Mouse (Mus musculus) kidney, postnatal 25 days (tissue): Measurements from ENCODE around the gene Aes.

Experiments
- DNase-seq, 2 experiments: peaks; one replicate each; pipeline ENCODE4 v3.0.0; 2021; ENCODE audit warnings: mixed read lengths in 2 of 2

Aes gene

GRCm38 (mm10) chr10:81569507-81570237 is 10.4 kb downstream of the Aes start:
- peak in 1 of 2 experiments; percentile 53 for DNase-seq

GRCm38 (mm10) chr10:81570238-81570800 is 11.0 kb downstream of the Aes start:
- DNase-seq = no peak

GRCm38 (mm10) chr10:81570831-81571500 is 11.7 kb downstream of the Aes start:
- DNase-seq = peak; percentile 99

DNA sequence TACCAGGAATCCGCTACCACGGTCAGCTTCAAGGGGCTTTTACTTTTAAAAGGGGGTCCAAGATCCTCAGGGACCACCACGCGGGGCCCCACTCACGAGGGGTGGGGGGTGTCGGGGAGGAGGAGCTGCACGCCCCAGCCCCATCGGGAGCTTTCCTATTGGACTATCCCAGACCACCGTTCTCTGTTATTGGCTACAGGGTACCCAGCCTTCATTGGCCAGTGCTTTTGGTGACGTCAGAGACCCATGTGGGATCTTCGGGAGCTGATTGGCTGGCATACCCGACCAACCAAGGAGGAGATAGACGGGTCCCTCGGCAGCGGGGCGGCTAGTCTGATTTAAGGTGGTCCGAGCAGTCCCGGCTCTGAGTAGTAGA is 12.2 kb downstream of the Aes start:
- peak; percentile 99 for DNase-seq

DNA sequence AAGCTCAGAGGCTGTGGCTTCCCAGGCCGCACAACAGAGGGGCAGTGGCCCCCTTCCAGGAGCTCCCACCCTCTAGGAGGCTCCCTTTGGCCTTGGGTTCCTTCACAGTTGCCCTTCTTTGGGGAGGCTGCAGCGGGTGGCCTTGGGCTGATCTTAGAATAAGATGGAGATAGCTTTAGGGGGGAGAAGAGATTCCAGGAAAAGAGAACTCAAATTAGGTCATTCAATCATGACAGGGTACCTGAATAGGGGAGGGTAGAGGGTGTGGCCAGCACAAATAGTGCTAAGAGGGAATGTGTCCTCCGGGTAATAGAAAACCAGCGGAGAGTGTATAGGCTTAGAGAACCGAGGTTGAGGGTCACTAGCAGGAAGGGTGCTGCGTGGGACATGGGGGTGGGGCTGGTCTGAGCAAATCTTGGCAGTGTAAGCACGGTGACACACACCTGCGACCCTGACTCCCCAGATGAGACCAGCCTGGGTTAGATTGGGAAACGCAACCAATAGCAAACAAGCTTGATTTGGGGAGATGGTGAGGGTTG is 12.9 kb downstream of the Aes start:
- peak in 1 of 2 experiments; percentile 57 for DNase-seq

- DNase-seq = peak; percentile 38 to 66
These were observed 13.7 kb downstream of the Aes start for GRCm38 (mm10) chr10:81572975-81573374.

- DNase-seq = peak in 1 of 2 experiments; percentile 46
These were observed 15.1 kb downstream of the Aes start, which contains the start of gene Tle2 for GRCm38 (mm10) chr10:81574081-81575056. TSS of gene Tle2 (plus strand) at chr10:81574561.

DNA sequence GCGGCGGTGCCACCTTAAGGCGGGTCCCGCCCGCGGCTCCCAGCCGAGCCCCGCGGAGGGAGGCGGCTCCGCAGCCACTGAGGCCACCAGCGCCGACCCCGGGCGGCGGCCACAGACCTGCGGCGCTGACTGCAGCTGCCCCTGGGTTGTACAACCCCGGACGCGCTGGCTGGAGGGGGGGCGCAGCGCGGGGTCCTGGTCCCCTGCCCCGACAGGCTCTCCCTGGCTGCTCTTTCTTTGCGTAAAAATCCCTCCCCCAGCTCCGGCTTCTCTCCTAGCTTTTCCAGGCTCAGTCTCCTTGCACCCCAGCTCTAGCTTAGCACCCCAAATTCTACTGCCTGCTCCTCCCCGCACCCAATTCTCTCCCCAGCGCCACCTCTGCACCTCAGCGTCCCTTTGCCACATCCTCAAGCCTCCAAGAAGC is 15.9 kb downstream of the Aes start:
- DNase-seq = peak; percentile 62 to 80

DNA sequence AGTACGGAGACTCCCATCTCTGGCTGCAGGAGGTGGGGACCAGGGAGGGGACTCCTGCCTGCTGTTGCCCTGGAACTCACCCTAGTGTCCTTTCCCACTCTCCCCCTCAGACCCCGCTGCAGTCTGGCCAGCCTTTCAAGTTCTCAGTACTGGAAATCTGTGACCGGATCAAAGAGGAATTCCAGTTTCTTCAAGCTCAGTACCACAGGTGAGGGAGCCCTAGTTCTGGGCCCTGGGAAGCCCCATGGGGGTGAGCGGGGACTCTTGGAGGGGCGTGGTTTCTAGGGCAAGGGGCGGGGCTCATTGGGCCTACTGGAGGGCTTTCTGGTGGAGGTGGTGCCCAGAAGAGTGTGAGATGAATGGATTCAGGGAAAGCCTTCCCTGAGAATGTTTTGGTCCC is 16.4 kb downstream of the Aes start:
- DNase-seq = peak; percentile 26 to 71

DNA sequence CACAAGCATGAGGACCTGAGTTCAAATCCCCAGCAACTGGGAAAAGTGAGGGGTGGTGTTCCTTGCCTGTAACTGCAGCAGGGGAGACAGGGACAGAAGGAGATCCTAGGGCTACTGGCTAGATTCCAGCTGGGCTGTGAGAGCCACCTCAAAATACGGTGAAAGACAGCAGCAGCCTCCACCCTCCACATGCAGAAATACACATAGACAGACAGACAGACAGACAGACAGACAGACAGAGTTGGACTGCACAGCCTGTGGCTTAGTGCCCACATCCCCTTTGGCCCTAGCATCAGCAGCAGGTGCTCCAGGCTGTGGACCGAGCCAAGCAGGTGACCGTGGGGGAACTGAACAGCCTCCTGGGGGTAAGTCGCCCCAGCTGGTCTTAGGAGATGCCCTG is 20.7 kb downstream of the Aes start:
- DNase-seq = no peak

DNA sequence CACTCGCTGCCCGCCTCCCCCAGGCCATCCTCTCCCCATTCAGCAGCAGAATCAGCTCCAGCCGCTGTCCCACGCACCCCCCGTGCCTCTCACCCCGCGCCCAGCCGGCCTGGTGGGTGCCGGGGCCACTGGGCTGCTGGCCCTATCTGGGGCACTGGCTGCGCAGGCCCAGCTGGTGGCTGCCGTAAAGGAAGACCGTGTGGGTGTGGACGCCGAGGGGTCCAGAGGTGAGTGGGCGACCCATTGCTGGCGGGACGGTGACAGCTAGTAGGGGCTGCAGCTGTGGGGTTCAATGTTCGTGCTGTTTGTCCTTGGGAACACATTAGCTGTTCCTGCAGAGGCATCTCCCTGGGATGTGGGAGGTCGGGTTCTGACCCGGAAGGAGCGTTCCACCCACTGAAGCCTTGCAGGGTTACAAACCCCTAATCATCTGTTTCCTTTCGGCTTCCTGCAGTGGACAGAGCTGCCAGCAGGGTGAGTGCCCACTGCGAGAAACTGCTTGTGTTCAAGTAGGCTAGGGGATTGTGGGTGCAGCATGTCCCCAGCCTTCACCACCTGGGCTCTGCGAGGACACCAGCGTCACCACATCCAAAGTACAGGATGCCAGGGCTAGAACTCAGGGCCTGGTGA is 21.3 kb downstream of the Aes start:
- DNase-seq = peak; percentile 38 to 68

DNA sequence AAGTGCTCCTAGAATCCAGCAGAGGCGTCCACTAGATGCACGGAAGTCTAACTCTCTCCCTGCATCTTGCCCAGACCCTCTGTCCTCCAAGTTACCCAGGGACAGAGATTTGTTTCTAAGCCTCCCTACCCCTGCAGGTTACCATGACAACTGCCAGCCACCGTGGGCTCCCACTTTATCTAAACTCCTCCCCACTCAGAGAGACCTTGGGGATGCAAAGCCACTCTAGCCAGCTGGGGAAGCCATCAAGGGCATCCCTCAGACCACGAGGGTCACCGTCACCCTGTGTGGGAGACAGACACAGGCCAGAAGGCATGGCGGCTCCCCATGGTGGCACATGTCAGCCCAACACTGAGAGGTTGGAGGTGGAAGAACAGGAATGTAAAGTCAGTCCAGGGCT is 24.1 kb downstream of the Aes start:
- no peak for DNase-seq

DNA sequence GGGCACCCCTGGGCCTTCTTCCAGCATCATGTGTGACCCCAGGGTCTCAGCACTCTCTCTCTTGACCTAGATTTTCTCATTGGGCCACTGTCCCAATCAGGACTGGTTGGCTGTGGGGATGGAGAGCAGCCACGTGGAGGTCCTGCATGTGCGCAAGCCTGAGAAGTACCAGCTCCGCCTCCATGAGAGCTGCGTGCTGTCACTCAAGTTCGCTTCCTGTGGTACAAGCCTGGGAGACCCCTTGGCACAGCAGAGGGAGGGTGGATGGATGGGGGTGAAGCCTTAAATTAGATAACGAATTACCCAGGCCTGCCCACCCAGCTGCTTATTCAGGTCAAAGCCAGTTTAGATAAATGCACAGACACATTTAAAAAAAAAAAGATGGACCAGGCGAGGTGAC is 29.5 kb downstream of the Aes start:
- no peak for DNase-seq

- DNase-seq = no peak
These were observed 32.6 kb downstream of the Aes start for GRCm38 (mm10) chr10:81591846-81592245.

- DNase-seq = no peak
These were observed 33.3 kb downstream of the Aes start for GRCm38 (mm10) chr10:81592631-81593030.

DNA sequence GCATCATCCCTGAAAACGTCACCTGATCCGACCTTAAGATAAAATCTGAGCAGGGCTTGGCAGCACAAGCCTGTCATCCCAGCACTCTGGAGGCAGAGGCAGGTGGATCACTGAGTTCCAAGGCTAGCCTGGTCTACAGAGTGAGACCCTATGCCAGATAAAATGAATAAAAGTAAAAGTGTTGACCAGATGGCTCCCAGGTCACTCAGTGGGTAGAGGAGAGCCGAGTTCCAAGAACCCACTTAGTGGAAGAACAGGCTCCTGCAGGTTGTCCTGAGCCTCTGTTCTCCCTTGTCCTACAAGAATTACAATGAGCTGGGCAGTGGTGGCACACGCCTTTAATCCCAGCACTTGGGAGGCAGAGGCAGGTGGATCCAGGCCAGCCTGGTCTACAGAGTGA is 33.9 kb downstream of the Aes start:
- DNase-seq = no peak

DNA sequence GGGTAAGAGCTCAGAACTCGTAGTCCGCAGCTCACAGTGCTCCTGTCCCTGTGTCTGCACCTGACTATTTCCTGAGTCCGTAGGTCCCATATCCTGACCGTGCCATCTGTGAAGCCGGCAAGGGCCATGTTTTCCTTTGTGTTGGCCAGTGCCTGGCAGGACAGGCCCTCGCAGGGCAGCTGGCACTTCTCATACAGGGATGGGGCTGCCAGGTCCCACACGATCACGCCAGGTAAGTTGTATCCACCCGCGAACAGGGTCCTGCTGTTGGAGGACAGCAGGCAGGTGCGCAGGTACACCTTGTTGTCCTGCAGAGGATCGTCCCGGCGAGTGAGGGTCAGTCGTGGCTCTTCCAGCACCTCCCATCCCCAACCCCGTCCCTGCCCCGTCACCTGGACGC is 34.6 kb downstream of the Aes start:
- DNase-seq = no peak

- peak in 1 of 2 experiments; percentile 36 for DNase-seq
These were observed 36.3 kb downstream of the Aes start for GRCm38 (mm10) chr10:81595599-81595998.

- peak in 1 of 2 experiments; percentile 40 for DNase-seq
These were observed 37.3 kb downstream of the Aes start for GRCm38 (mm10) chr10:81596611-81597010.

DNA sequence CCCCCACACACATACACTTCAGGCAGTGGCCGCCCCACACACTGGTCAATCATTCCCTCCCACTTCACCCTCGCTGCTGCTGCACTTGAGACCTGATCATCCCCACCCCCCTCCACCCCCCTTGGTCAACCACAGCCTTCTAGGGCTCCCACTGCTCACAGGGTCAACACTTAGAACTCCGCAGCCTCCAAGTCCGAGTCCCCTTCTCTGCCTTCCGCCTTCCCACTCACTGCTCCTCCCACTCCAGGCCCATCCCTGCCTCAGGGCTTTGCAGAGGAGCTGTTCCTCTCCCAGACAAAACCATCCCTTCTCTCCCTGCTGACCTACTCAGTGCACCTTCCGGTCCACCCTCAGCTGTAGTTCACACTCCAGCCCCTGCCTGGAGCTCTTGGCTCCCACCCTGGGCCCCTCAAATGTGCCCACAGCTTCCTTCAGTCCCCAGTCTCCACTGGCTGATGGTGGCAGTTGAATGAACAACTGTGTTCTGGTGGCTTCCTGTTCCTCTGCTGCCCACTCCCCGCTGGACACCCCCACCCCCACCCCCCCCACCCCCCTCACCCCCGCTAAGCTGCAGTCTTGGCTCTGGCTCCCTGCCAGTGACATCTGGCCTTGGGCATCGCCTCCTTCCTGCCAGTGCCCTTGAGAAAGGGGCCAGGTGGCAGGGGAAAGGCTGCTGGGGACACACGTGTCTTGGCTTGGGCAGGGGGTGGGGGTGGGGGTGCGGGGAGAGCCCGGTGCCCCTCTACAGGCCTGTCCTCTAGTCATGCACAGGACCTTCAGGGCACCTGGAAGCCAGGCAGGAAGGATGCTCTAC is 38.1 kb downstream of the Aes start:
- DNase-seq = peak; percentile 32 to 68

GRCm38 (mm10) chr10:81598342-81598741 is 39.1 kb downstream of the Aes start:
- no peak for DNase-seq
